In the genomic region with DNA sequence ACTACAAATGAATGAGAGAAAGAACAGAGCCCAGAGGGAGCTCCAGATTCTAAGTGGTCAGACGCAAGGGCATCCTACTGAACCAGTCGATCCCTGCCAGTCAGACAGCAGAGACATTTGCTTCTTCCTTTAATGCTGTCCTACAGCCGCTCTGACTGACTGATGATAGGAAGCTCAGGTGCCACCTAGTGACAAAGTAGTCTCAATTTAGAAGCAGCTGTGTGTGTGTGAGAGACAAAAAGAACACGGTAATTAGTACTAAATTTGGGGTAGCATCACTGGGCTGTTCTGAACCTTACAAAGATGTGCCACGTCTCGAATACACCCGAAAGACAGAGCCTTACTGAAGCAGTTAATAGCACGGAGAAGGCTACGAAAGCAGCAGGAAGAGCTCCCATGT, we compare ENCODE assay signal across 26 mouse cellular contexts. TPM values are rescaled to one million over a fixed set of nuclear protein-coding genes. Genes with fewer than 3 reads are reported as not detected.
DNase-seq lines count a peak whose midpoint lies in the region; ATAC-seq and TF ChIP-seq lines count a peak whose summit lies in the region.
"Had no signal": no experiment of that assay in that cellular context is flagged by ENCODE, and none has a peak within 500 bp of the region (broad histone marks: within the 10 kb centered on the region; RNA-seq: fewer than 3 reads in every experiment).

No protein-coding gene starts in this region.

- ATAC-seq in hindbrain, postnatal 0 days, result no peak
- no peak for ATAC-seq in hindbrain, embryonic 13.5 days (ENCODE audit: low FRiP score)
- ATAC-seq: forebrain, embryonic 15.5 days had no signal

- H3K9me3 ChIP-seq in hindbrain, postnatal 0 days (ENCODE audit: low read length), result no peaks in the 10 kb centered on the region
- H3K9me3 ChIP-seq in hindbrain, embryonic 13.5 days, result no peaks in the 10 kb centered on the region
- H3K9me3 ChIP-seq: embryonic facial prominence, embryonic 15.5 days; forebrain, embryonic 10.5 days; forebrain, embryonic 15.5 days; G1E; heart, embryonic 12.5 days; hindbrain, embryonic 12.5 days had no signal

- no peak overlapping the region for H3K4me3 ChIP-seq in hindbrain, postnatal 0 days (ENCODE audit: low read length)
- H3K4me3 ChIP-seq in hindbrain, embryonic 13.5 days, result no peak overlapping the region
- no peak overlapping the region for H3K4me3 ChIP-seq in cortical plate, adult 2 months (ENCODE audit: insufficient read depth, low read length)
- H3K4me3 ChIP-seq: embryonic facial prominence, embryonic 15.5 days; erythroblast, embryonic 14.5 days; forebrain, embryonic 10.5 days; forebrain, embryonic 15.5 days; heart, embryonic 12.5 days; hindbrain, embryonic 12.5 days had no signal

- H3K9ac ChIP-seq in hindbrain, postnatal 0 days (replicated peaks; ENCODE audit: low read length), result no peak overlapping the region
- H3K9ac ChIP-seq in hindbrain, embryonic 13.5 days, result no peak overlapping the region
- H3K9ac ChIP-seq: embryonic facial prominence, embryonic 15.5 days; forebrain, embryonic 15.5 days; heart, embryonic 12.5 days; hindbrain, embryonic 12.5 days had no signal

- no peaks in the 10 kb centered on the region for H3K27me3 ChIP-seq in hindbrain, postnatal 0 days (ENCODE audit: insufficient read depth, low read length)
- H3K27me3 ChIP-seq in hindbrain, embryonic 13.5 days, result no peaks in the 10 kb centered on the region
- H3K27me3 ChIP-seq: embryonic facial prominence, embryonic 15.5 days; forebrain, embryonic 15.5 days; heart, embryonic 12.5 days; hindbrain, embryonic 12.5 days had no signal

- H3K36me3 ChIP-seq in hindbrain, postnatal 0 days (ENCODE audit: insufficient read depth, low read length), result peaks cover 37% of the 10 kb centered on the region; the same call in 1 of the 2 replicates
- peaks cover 64% of the 10 kb centered on the region for H3K36me3 ChIP-seq in hindbrain, embryonic 13.5 days

- no peaks in the 10 kb centered on the region for H3K4me1 ChIP-seq in hindbrain, postnatal 0 days (ENCODE audit: insufficient read depth, low read length)
- no peaks in the 10 kb centered on the region for H3K4me1 ChIP-seq in hindbrain, embryonic 13.5 days (replicated peaks)
- no peaks in the 10 kb centered on the region for H3K4me1 ChIP-seq in cortical plate, adult 2 months (ENCODE audit: control insufficient read depth, insufficient read depth, low read length)
- H3K4me1 ChIP-seq: embryonic facial prominence, embryonic 15.5 days; forebrain, embryonic 10.5 days; forebrain, embryonic 15.5 days; heart, embryonic 12.5 days; hindbrain, embryonic 12.5 days had no signal

- WGBS in hindbrain, postnatal 0 days, result 87% methylated on average over 9 of the region's 9 CpGs
- WGBS in hindbrain, embryonic 13.5 days, result 94% methylated on average over 9 of the region's 9 CpGs

- peak; percentile 32 for TF ChIP-seq CTCF in hindbrain, postnatal 0 days (IDR thresholded peaks at IDR 0.05; ENCODE audit: low read depth)
- peak; percentile 20; the same call in 1 of the 2 replicates for TF ChIP-seq CTCF in cortical plate, adult 2 months (IDR thresholded peaks at IDR 0.05; ENCODE audit: extremely low read depth, insufficient read depth, low read length)

- no peak overlapping the region for H3K4me2 ChIP-seq in hindbrain, postnatal 0 days (ENCODE audit: low read depth, low read length)
- H3K4me2 ChIP-seq in hindbrain, embryonic 13.5 days, result no peak overlapping the region
- H3K4me2 ChIP-seq: embryonic facial prominence, embryonic 15.5 days; forebrain, embryonic 15.5 days; heart, embryonic 12.5 days; hindbrain, embryonic 12.5 days had no signal

- peak; percentile 25 for DNase-seq in hindbrain, postnatal 0 days (ENCODE audit: low spot score)
- peak; percentile 7 for DNase-seq in lung, postnatal 36 days
- no peak for DNase-seq in lung, postnatal 25 days (ENCODE audit: low spot score)
- DNase-seq in R1 (ENCODE audit: low read depth, low spot score), result peak; percentile 19
- DNase-seq in thymus, postnatal 0 days (ENCODE audit: low spot score), result no peak
- DNase-seq in natural killer cell, adult 2 months (ENCODE audit: low spot score in 2 of 2), result no peak
- DNase-seq: adrenal gland, postnatal 10 days; cerebellum, adult 18-20 months; cerebellum, adult 9-11 months; embryo, embryonic 11 days; gastrocnemius, postnatal 10 days; heart, adult 18-20 months; heart, postnatal 4 days had no signal

- no peak overlapping the region for H3K27ac ChIP-seq in hindbrain, postnatal 0 days
- no peak overlapping the region for H3K27ac ChIP-seq in hindbrain, embryonic 13.5 days
- no peak overlapping the region for H3K27ac ChIP-seq in cortical plate, adult 2 months (ENCODE audit: insufficient read depth, low read length)
- H3K27ac ChIP-seq: embryonic facial prominence, embryonic 15.5 days; forebrain, embryonic 10.5 days; forebrain, embryonic 15.5 days; hindbrain, embryonic 12.5 days had no signal

- TF ChIP-seq POLR2A in cortical plate, adult 2 months (IDR thresholded peaks at IDR 0.05; ENCODE audit: extremely low read depth, insufficient read depth, low read length), result no peak

RNA-seq across cellular contexts. Expression of a gene that starts 21.6 kb away (rescaled TPM):
- total RNA-seq in hindbrain, postnatal 0 days (2014; rRNA removed), result 12.7 and 24.0 TPM in 2 replicates
- polyA plus RNA-seq in hindbrain, postnatal 0 days (2015; fragmentation: Nextera tagmentation; extraction: Ambion mirVana), result 29.4 and 32.5 TPM in 2 replicates
- 33.0 and 36.7 TPM in 2 replicates for polyA plus RNA-seq in hindbrain, embryonic 13.5 days (2015; fragmentation: Nextera tagmentation; extraction: Ambion mirVana)
- 36.4 and 37.4 TPM in 2 replicates for polyA plus RNA-seq in cortical plate, adult 2 months (2012; rRNA removed)
- 26.7 and 26.9 TPM in 2 replicates for polyA plus RNA-seq in thymus, postnatal 0 days (2015; fragmentation: Nextera tagmentation; extraction: Ambion mirVana)

RNA-seq across cellular contexts. Expression of a gene that starts 21.8 kb away (rescaled TPM):
- 35.3 and 36.9 TPM in 2 replicates for total RNA-seq in hindbrain, postnatal 0 days (2014; rRNA removed)
- 147 and 148 TPM in 2 replicates for polyA plus RNA-seq in hindbrain, postnatal 0 days (2015; fragmentation: Nextera tagmentation; extraction: Ambion mirVana)
- polyA plus RNA-seq in hindbrain, embryonic 13.5 days (2015; fragmentation: Nextera tagmentation; extraction: Ambion mirVana), result 134 and 142 TPM in 2 replicates
- polyA plus RNA-seq in cortical plate, adult 2 months (2012; rRNA removed), result 64.2 and 78.1 TPM in 2 replicates
- polyA plus RNA-seq in thymus, postnatal 0 days (2015; fragmentation: Nextera tagmentation; extraction: Ambion mirVana), result 139 and 141 TPM in 2 replicates

RNA-seq across cellular contexts. Expression of a gene that starts 52.1 kb away (rescaled TPM):
- 141 and 162 TPM in 2 replicates for total RNA-seq in hindbrain, postnatal 0 days (2014; rRNA removed)
- 69.2 and 74.3 TPM in 2 replicates for polyA plus RNA-seq in hindbrain, postnatal 0 days (2015; fragmentation: Nextera tagmentation; extraction: Ambion mirVana)
- 69.6 and 70.8 TPM in 2 replicates for polyA plus RNA-seq in hindbrain, embryonic 13.5 days (2015; fragmentation: Nextera tagmentation; extraction: Ambion mirVana)
- 73.3 and 79.4 TPM in 2 replicates for polyA plus RNA-seq in cortical plate, adult 2 months (2012; rRNA removed)
- 31.3 and 34.3 TPM in 2 replicates for polyA plus RNA-seq in thymus, postnatal 0 days (2015; fragmentation: Nextera tagmentation; extraction: Ambion mirVana)

RNA-seq across cellular contexts. Expression of a gene that starts 52.2 kb away (rescaled TPM):
- 21.3 and 22.3 TPM in 2 replicates for total RNA-seq in hindbrain, postnatal 0 days (2014; rRNA removed)
- 6.9 and 7.4 TPM in 2 replicates for polyA plus RNA-seq in hindbrain, postnatal 0 days (2015; fragmentation: Nextera tagmentation; extraction: Ambion mirVana)
- 14.3 and 16.2 TPM in 2 replicates for polyA plus RNA-seq in hindbrain, embryonic 13.5 days (2015; fragmentation: Nextera tagmentation; extraction: Ambion mirVana)
- 35.1 and 35.2 TPM in 2 replicates for polyA plus RNA-seq in cortical plate, adult 2 months (2012; rRNA removed)
- 36.3 and 38.7 TPM in 2 replicates for polyA plus RNA-seq in thymus, postnatal 0 days (2015; fragmentation: Nextera tagmentation; extraction: Ambion mirVana)

RNA-seq across cellular contexts. Expression of a gene that starts 54.8 kb away (rescaled TPM):
- 0.11 and 0.16 TPM in 2 replicates for total RNA-seq in hindbrain, postnatal 0 days (2014; rRNA removed)
- polyA plus RNA-seq in hindbrain, postnatal 0 days (2015; fragmentation: Nextera tagmentation; extraction: Ambion mirVana), result 0.61 and 0.81 TPM in 2 replicates
- 0.41 and 0.43 TPM in 2 replicates for polyA plus RNA-seq in hindbrain, embryonic 13.5 days (2015; fragmentation: Nextera tagmentation; extraction: Ambion mirVana)
- polyA plus RNA-seq in cortical plate, adult 2 months (2012; rRNA removed), result 0.04 TPM in 1 of 2 replicates, not detected in the other
- not detected in 2 replicates for polyA plus RNA-seq in thymus, postnatal 0 days (2015; fragmentation: Nextera tagmentation; extraction: Ambion mirVana)
- total RNA-seq: adrenal gland, postnatal 10 days; adrenal gland, postnatal 4 days; gastrocnemius, postnatal 10 days; gastrocnemius, postnatal 4 days; heart, adult 18-20 months; heart, postnatal 4 days had no signal
- polyA plus RNA-seq: embryonic facial prominence, embryonic 11.5 days; erythroblast, embryonic 14.5 days; forebrain, embryonic 10.5 days; frontal cortex, adult 2 months; G1E had no signal

Comparison
In these comparisons a context has a peak if more than half of its experiments do, and no peak if none do; other contexts are left out.
1. DNase-seq: peak in hindbrain, postnatal 0 days (single experiment), lung, postnatal 36 days (single experiment) and R1 (single experiment); none in lung, postnatal 25 days (single experiment), thymus, postnatal 0 days (single experiment) and natural killer cell, adult 2 months (0 of 2).